Mouse (Mus musculus) testis, adult 2 months (tissue): ENCODE results near the gene Taar3.

ENCODE experiments used
- CTCF ChIP-seq: fragments of 200-500 bp; IDR thresholded peaks from 2 replicates; pipeline ENCODE4 v1.5.1; 2012; ENCODE audit warnings: low read depth, mild to moderate bottlenecking, inconsistent platforms, low read length, moderate library complexity; ENCODE audit not compliant: control insufficient read depth, insufficient read depth, insufficient replicate concordance
- POLR2A ChIP-seq: fragments of 200-500 bp; IDR thresholded peaks from 2 replicates; pipeline ENCODE4 v1.6.1; 2012; ENCODE audit warnings: low read depth, mild to moderate bottlenecking, inconsistent platforms, low read length, moderate library complexity; ENCODE audit not compliant: control insufficient read depth

DNA sequence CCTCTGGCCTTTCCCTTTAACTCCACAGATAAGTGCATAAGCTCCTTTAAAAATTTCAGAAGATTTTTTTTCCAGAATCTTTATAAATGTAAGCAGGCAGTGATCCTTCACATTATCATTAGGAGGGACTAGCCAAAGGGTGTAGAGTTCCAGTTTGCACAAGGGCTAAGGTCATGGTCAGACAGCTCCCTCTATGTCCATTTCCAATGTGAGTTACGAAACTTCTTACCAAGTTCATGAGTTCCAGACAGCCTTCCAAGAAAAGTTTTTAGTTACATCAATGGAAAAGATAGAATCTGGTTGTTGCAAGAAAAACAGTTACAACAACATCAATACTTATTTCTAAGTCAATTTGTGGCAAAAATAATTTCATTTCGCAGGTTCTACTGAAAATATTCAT lies 25.4 kb upstream of the Taar3 start:
- TF ChIP-seq CTCF (no peak), POLR2A (no peak)
